Mouse (Mus musculus) MEL (cell line): ENCODE data around the gene Cflar. TPM values are rescaled to one million over a fixed set of nuclear protein-coding genes. Genes with fewer than 3 reads are reported as not detected.

Experiments
- DNase-seq: peaks from one replicate; pipeline ENCODE4 v3.0.0; 2011; ENCODE audit warnings: low read depth, low spot score
- H3K27ac ChIP-seq: 2 replicates; pipeline ENCODE4 v1.5.1; 2012; ENCODE audit warnings: low read depth, mild to moderate bottlenecking, control low read depth, low read length, moderate library complexity; ENCODE audit not compliant: control insufficient read depth
- H3K27me3 ChIP-seq, 2 experiments: fragments of 150-350 bp in 1 of 2; sonication (generic) in 1 of 2; 2 replicates each; pipeline ENCODE4 v1.6.1; 2012; ENCODE audit warnings: low read length in 2 of 2, mild to moderate bottlenecking in 2 of 2, improper control_type of control experiment in 1 of 2, moderate library complexity in 1 of 2; ENCODE audit not compliant: insufficient read depth in 2 of 2, control insufficient read depth in 1 of 2
- H3K36me3 ChIP-seq, 2 experiments: 2 replicates each; pipeline ENCODE4 v1.6.1; 2012 to 2014; ENCODE audit warnings: low read length in 2 of 2, improper control_type of control experiment in 1 of 2, inconsistent platforms in 1 of 2, mild to moderate bottlenecking in 1 of 2; ENCODE audit not compliant: insufficient read depth in 2 of 2, control insufficient read depth in 1 of 2
- H3K4me1 ChIP-seq, 2 experiments: fragments of 150-350 bp in 1 of 2; sonication (generic) in 1 of 2; 2 replicates each; pipeline ENCODE4 v1.6.1; 2012; ENCODE audit warnings: low read length in 2 of 2, improper control_type of control experiment in 1 of 2, mild to moderate bottlenecking in 1 of 2; ENCODE audit not compliant: insufficient read depth in 2 of 2, control insufficient read depth in 1 of 2
- H3K4me3 ChIP-seq, 2 experiments: fragments of 150-350 bp in 1 of 2; sonication (generic) in 1 of 2; 2 replicates each; pipeline ENCODE4 v1.5.1; 2012; ENCODE audit warnings: low read depth in 2 of 2, low read length in 2 of 2, mild to moderate bottlenecking in 2 of 2, moderate library complexity in 2 of 2, control low read depth in 1 of 2, improper control_type of control experiment in 1 of 2; ENCODE audit not compliant: control insufficient read depth in 1 of 2, insufficient read depth in 1 of 2
- H3K79me2 ChIP-seq: 2 replicates; pipeline ENCODE4 v1.6.1; 2012; ENCODE audit warnings: mild to moderate bottlenecking, low read length, moderate library complexity; ENCODE audit not compliant: control insufficient read depth, poor library complexity, insufficient read depth
- H3K9ac ChIP-seq: 2 replicates; pipeline ENCODE4 v1.6.1; 2012; ENCODE audit warnings: low read depth, mild to moderate bottlenecking, control low read depth, low read length, moderate library complexity; ENCODE audit not compliant: control insufficient read depth, poor library complexity, severe bottlenecking
- H3K9me3 ChIP-seq: fragments of 150-350 bp; sonication (generic); replicated peaks from 2 replicates; pipeline ENCODE4 v1.6.1; 2012; ENCODE audit warnings: mild to moderate bottlenecking, low read length, improper control_type of control experiment, moderate library complexity; ENCODE audit not compliant: insufficient read depth
- BHLHE40 ChIP-seq: IDR thresholded peaks from 2 replicates; pipeline ENCODE4 v1.6.1; 2012; ENCODE audit warnings: low read depth, mild to moderate bottlenecking, inconsistent platforms, low read length, improper control_type of control experiment, borderline replicate concordance
- CHD2 ChIP-seq: IDR thresholded peaks from 2 replicates; pipeline ENCODE4 v1.6.1; 2011; ENCODE audit warnings: low read length, improper control_type of control experiment
- CTCF ChIP-seq, 3 experiments: IDR thresholded peaks in 2 of 3; conservative IDR thresholded peaks in 1 of 3; 2 replicates each; pipeline ENCODE4 v1.5.1; 2011 to 2012; ENCODE audit warnings: low read length in 3 of 3, low read depth in 2 of 3, mild to moderate bottlenecking in 2 of 3, improper control_type of control experiment in 1 of 3, inconsistent platforms in 1 of 3, mixed read lengths in 1 of 3, moderate library complexity in 1 of 3; ENCODE audit not compliant: control insufficient read depth in 1 of 3, insufficient read depth in 1 of 3, poor library complexity in 1 of 3, severe bottlenecking in 1 of 3
- ELF1 ChIP-seq: IDR thresholded peaks from 2 replicates; pipeline ENCODE4 v1.6.1; 2014; ENCODE audit warnings: low read depth, mild to moderate bottlenecking, inconsistent platforms, low read length, improper control_type of control experiment, moderate library complexity
- ETS1 ChIP-seq: IDR thresholded peaks from 2 replicates; pipeline ENCODE4 v1.6.1; 2012; ENCODE audit warnings: low read depth, mild to moderate bottlenecking, inconsistent platforms, low read length, improper control_type of control experiment, moderate library complexity
- JUND ChIP-seq: IDR thresholded peaks from 2 replicates; pipeline ENCODE4 v1.6.1; 2011; ENCODE audit warnings: low read depth, mild to moderate bottlenecking, improper control_type of control experiment, low read length
- KAT2A ChIP-seq: conservative IDR thresholded peaks from 2 replicates; pipeline ENCODE4 v1.6.1; 2012; ENCODE audit warnings: low read depth, low read length, improper control_type of control experiment, inconsistent platforms
- MAX ChIP-seq: IDR thresholded peaks from 2 replicates; pipeline ENCODE4 v1.6.1; 2011; ENCODE audit warnings: low read length, improper control_type of control experiment
- MAZ ChIP-seq: IDR thresholded peaks from 2 replicates; pipeline ENCODE4 v1.6.1; 2012; ENCODE audit warnings: low read depth, mild to moderate bottlenecking, inconsistent platforms, low read length, improper control_type of control experiment
- MXI1 ChIP-seq: IDR thresholded peaks from 2 replicates; pipeline ENCODE4 v1.6.1; 2011; ENCODE audit warnings: mild to moderate bottlenecking, low read depth, low read length, improper control_type of control experiment
- NELFE ChIP-seq: IDR thresholded peaks from 2 replicates; pipeline ENCODE4 v1.6.1; 2011; ENCODE audit warnings: low read depth, low read length, improper control_type of control experiment
- POLR2A ChIP-seq, 2 experiments: IDR thresholded peaks; 2 replicates each; pipeline ENCODE4 v1.6.1; 2011 to 2012; ENCODE audit warnings: low read length in 2 of 2, mild to moderate bottlenecking in 2 of 2, control low read depth in 1 of 2, improper control_type of control experiment in 1 of 2, low read depth in 1 of 2, moderate library complexity in 1 of 2; ENCODE audit not compliant: control insufficient read depth in 1 of 2, insufficient read depth in 1 of 2, poor library complexity in 1 of 2
- RCOR1 ChIP-seq: IDR thresholded peaks from 2 replicates; pipeline ENCODE4 v1.6.1; 2012; ENCODE audit warnings: low read depth, mild to moderate bottlenecking, inconsistent platforms, low read length, improper control_type of control experiment
- TAL1 ChIP-seq: IDR thresholded peaks from 2 replicates; pipeline ENCODE4 v1.6.1; 2012; ENCODE audit warnings: mild to moderate bottlenecking, inconsistent platforms, low read length, moderate library complexity, mixed read lengths
- TCF12 ChIP-seq: IDR thresholded peaks from 2 replicates; pipeline ENCODE4 v1.6.1; 2014; ENCODE audit warnings: low read depth, mild to moderate bottlenecking, inconsistent platforms, low read length, improper control_type of control experiment, moderate library complexity
- UBTF ChIP-seq: IDR thresholded peaks from 2 replicates; pipeline ENCODE4 v1.6.1; 2012; ENCODE audit warnings: low read depth, mild to moderate bottlenecking, inconsistent platforms, low read length, improper control_type of control experiment, moderate library complexity, borderline replicate concordance; ENCODE audit not compliant: insufficient read depth
- USF2 ChIP-seq, 2 experiments: IDR thresholded peaks; 2 replicates each; pipeline ENCODE4 v1.6.1; 2011 to 2012; ENCODE audit warnings: improper control_type of control experiment in 2 of 2, low read length in 2 of 2, borderline replicate concordance in 1 of 2, inconsistent platforms in 1 of 2, low read depth in 1 of 2, mild to moderate bottlenecking in 1 of 2; ENCODE audit not compliant: insufficient read depth in 1 of 2
- ZKSCAN1 ChIP-seq: IDR thresholded peaks from 2 replicates; pipeline ENCODE4 v1.6.1; 2012; ENCODE audit warnings: low read depth, mild to moderate bottlenecking, inconsistent platforms, low read length, improper control_type of control experiment, moderate library complexity
- ZMIZ1 ChIP-seq: IDR thresholded peaks from 2 replicates; pipeline ENCODE4 v1.6.1; 2012; ENCODE audit warnings: low read depth, mild to moderate bottlenecking, inconsistent platforms, low read length, improper control_type of control experiment, moderate library complexity
- ZNF384 ChIP-seq: IDR thresholded peaks from 2 replicates; pipeline ENCODE4 v1.6.1; 2012; ENCODE audit warnings: low read depth, mild to moderate bottlenecking, inconsistent platforms, low read length, improper control_type of control experiment
- polyA plus RNA-seq, 2 experiments: library from polyadenylated mRNA; stranded (reverse) in 1 of 2; unstranded in 1 of 2; fragments of >175 nt in 1 of 2; fragments of >200 nt in 1 of 2; gene quantifications; 2 replicates each; pipeline versions ENCODE4 v1.2.1 to v1.2.4; 2012; ENCODE audit warnings: low replicate concordance in 2 of 2, low read depth in 1 of 2; ENCODE audit not compliant: insufficient read length in 2 of 2, insufficient read depth in 1 of 2, missing spikeins in 1 of 2
- total RNA-seq: library from RNA; depleted of rRNA; stranded (reverse); fragments of 300-350 nt; gene quantifications from 2 replicates; pipeline ENCODE4 v1.2.3, GENCODE M21; 2012

The Cflar gene
- total and polyA plus RNA-seq, 3 experiments, result 13.1 to 13.2 TPM; not detected in 1

DNA sequence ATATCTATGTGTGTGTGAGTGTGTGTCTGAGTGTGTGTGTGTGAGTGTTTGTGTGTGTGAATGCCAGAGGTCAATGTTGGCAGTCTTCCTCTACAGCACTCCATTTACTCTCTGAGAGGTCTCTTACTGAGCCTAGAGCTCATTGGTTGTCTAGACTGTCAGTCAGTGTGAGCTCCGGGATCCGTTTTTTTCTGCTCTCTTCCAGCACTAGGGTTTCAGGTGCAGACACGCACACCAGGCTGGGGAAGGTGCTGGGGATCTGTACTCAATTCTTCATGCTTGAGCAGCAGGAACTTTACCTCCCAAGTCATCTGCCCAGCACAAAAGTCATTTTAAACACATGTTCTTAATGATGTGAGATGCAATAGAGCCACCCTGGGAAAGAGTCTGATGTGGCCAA, 60.8 kb downstream of the Cflar start:
- no peaks in the 10 kb centered on the region for H3K27me3 ChIP-seq
- H3K4me3 ChIP-seq, result no peak overlapping the region
- H3K27ac ChIP-seq, result no peak overlapping the region
- H3K4me1 ChIP-seq, result 0 out of 4 replicates have a peak, but pooled peaks cover 0 to 6% of the 10 kb centered on the region in 2 experiments
- no peak for TF ChIP-seq TCF12
- TF ChIP-seq POLR2A (IDR thresholded peaks at IDR 0.05; ENCODE audit: control insufficient read depth in 1 of 2, insufficient read depth in 1 of 2, low read depth in 1 of 2, low read length in 2 of 2, poor library complexity in 1 of 2), result no peak
- no peak for TF ChIP-seq MXI1
- TF ChIP-seq ZMIZ1, result no peak
- TF ChIP-seq RCOR1, result no peak
- TF ChIP-seq CHD2, result no peak
- TF ChIP-seq NELFE, result no peak
- no peak for TF ChIP-seq MAZ
- no peak for TF ChIP-seq TAL1
- no peak for TF ChIP-seq ETS1
- TF ChIP-seq KAT2A, result no peak
- DNase-seq, result no peak
- H3K36me3 ChIP-seq, result no peaks in the 10 kb centered on the region
- no peaks in the 10 kb centered on the region for H3K79me2 ChIP-seq
- H3K9me3 ChIP-seq, result no peaks in the 10 kb centered on the region
- H3K9ac ChIP-seq, result no peak overlapping the region

- no peaks in the 10 kb centered on the region for H3K27me3 ChIP-seq
- H3K9me3 ChIP-seq, result no peaks in the 10 kb centered on the region
- H3K79me2 ChIP-seq, result no peaks in the 10 kb centered on the region
- H3K4me1 ChIP-seq, result 0 out of 4 replicates have a peak, but pooled peaks cover 0 to 6% of the 10 kb centered on the region in 2 experiments
- H3K36me3 ChIP-seq, result no peaks in the 10 kb centered on the region
- TF ChIP-seq BHLHE40 (no peak), ELF1 (no peak), MAX (no peak), RCOR1 (no peak), ZKSCAN1 (no peak), TAL1 (no peak), CTCF (IDR thresholded peaks at IDR 0.05 in 2 of 3, conservative IDR thresholded peaks at IDR 0.05 in 1 of 3; ENCODE audit: control insufficient read depth in 1 of 3, insufficient read depth in 1 of 3, low read depth in 2 of 3, low read length in 3 of 3, poor library complexity in 1 of 3, severe bottlenecking in 1 of 3) (no peak), JUND (no peak), MXI1 (no peak), USF2 (IDR thresholded peaks at IDR 0.05; ENCODE audit: borderline replicate concordance in 1 of 2, insufficient read depth in 1 of 2, low read depth in 1 of 2, low read length in 2 of 2) (no peak), UBTF (no peak), ZNF384 (no peak)
- DNase-seq, result peak; percentile 46
- H3K4me3 ChIP-seq, result no peak overlapping the region
- H3K27ac ChIP-seq, result no peak overlapping the region
- no peak overlapping the region for H3K9ac ChIP-seq
These were observed 62.0 kb downstream of the Cflar start for GRCm38 (mm10) chr1:58773280-58773679.
